Mouse (Mus musculus) lung, postnatal 0 days (tissue): ENCODE data around the gene Nos1. TPM values are rescaled to one million over a fixed set of nuclear protein-coding genes. Genes with fewer than 3 reads are reported as not detected.

Source experiments
- ATAC-seq: fragments of 200-750 bp; cut with Nextera tagmentation; 2 replicates; pipeline ENCODE4 v1.8.0; 2017; ENCODE audit warnings: moderate library complexity
- DNase-seq: peaks from one replicate; pipeline ENCODE4 v3.0.0-alpha.2; 2016; ENCODE audit warnings: low spot score
- H3K27ac ChIP-seq: fragments of 300-500 bp; sonication (generic); 2 replicates; pipeline ENCODE4 v1.5.1; 2014; ENCODE audit warnings: antibody characterized with exemption, mild to moderate bottlenecking, low read length, mixed read lengths
- H3K27me3 ChIP-seq: fragments of 300-500 bp; sonication (generic); replicated peaks from 2 replicates; pipeline ENCODE4 v1.6.1; 2014; ENCODE audit warnings: low read length, mixed read lengths; ENCODE audit not compliant: insufficient read depth
- H3K36me3 ChIP-seq: fragments of 300-500 bp; sonication (generic); 2 replicates; pipeline ENCODE4 v1.6.1; 2014; ENCODE audit warnings: low read length, mixed read lengths; ENCODE audit not compliant: insufficient read depth
- H3K4me1 ChIP-seq: fragments of 300-500 bp; sonication (generic); 2 replicates; pipeline ENCODE4 v1.6.1; 2014; ENCODE audit warnings: antibody characterized with exemption, low read depth, low read length, mixed read lengths; ENCODE audit not compliant: insufficient read depth
- H3K4me2 ChIP-seq: fragments of 300-500 bp; sonication (generic); replicated peaks from 2 replicates; pipeline ENCODE4 v1.6.1; 2014; ENCODE audit warnings: low read depth, mild to moderate bottlenecking, low read length, moderate library complexity, mixed read lengths
- H3K4me3 ChIP-seq: fragments of 300-500 bp; sonication (generic); 2 replicates; pipeline ENCODE4 v1.5.1; 2014; ENCODE audit warnings: low read depth, low read length
- H3K9ac ChIP-seq: fragments of 300-500 bp; sonication (generic); replicated peaks from 2 replicates; pipeline ENCODE4 v1.6.1; 2014; ENCODE audit warnings: low read depth, mild to moderate bottlenecking
- H3K9me3 ChIP-seq: fragments of 300-500 bp; sonication (generic); 2 replicates; pipeline ENCODE4 v1.6.1; 2016; ENCODE audit warnings: low read length, mixed read lengths
- CTCF ChIP-seq: IDR thresholded peaks from 2 replicates; pipeline ENCODE4 v1.5.1; 2016; ENCODE audit warnings: antibody characterized with exemption, mild to moderate bottlenecking
- EP300 ChIP-seq: IDR thresholded peaks from 2 replicates; pipeline ENCODE4 v1.6.1; 2016; ENCODE audit warnings: antibody characterized with exemption, mild to moderate bottlenecking, control low read depth
- WGBS: fragments of 180-500 bp; shearing (Covaris S2); extraction: QIAGEN DNeasy Blood & Tissue Kit; methylation state at CpG from one replicate; pipeline ENCODE4 v1.1.7; 2014; 5-methylcytosine and 5-hydroxymethylcytosine counted together
- polyA plus RNA-seq: library from polyadenylated mRNA; unstranded; fragments of >200 nt; fragmentation: Nextera tagmentation; extraction: Ambion mirVana; gene quantifications from 2 replicates; pipeline ENCODE4 v1.2.1, GENCODE M21; 2015

The Nos1 gene
- polyA plus RNA-seq, 1 experiment from 2014 or later = 0.05 TPM

DNA sequence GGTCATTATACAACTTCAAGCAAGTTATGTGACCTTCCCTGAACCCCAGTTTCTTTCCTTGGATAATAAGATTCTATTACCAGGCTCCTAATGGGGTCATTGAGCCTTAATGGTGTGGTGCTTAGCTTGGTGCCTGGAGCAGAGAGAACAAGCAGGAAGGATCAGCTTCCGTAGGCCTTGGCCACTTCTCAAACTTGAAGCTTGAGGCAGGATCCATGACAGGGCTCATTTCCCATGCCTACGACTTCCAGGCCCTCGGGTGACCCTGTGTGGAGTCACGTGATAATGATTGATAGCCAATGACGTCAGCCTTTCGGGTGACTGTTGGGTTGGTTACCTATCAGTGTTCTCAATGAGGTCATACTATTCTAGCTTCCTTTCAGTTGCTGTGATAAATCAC lies 46.5 kb downstream of the Nos1 start:
- DNase-seq = no peak

DNA sequence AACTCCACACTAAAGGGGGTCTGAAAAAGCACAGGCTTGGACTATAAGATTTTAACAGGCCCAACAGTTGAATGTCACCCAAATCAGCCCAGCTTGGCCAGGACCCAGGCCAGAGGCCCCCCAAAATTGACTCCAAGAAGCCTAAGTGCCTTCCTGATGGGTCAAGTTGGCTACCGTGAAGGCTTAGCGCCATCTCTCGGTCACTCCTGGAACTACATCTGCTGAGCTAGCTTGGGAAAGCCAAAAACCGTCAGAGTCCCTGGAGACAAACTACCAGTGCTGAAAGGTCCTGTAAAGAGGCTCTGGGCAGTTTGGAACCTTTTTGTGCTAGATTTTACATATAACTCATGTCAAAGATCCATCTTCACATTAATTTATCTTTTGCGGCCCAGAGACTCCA lies 56.1 kb downstream of the Nos1 start:
- WGBS = 6% methylated on average over 5 of the region's 5 CpGs
- Histone ChIP-seq H3K27ac (no peak overlapping the region), H3K4me1 (no peaks in the 10 kb centered on the region), H3K36me3 (no peaks in the 10 kb centered on the region), H3K9me3 (no peaks in the 10 kb centered on the region), H3K4me3 (no peak overlapping the region), H3K9ac (no peak overlapping the region), H3K4me2 (no peak overlapping the region), H3K27me3 (peaks cover 9% of the 10 kb centered on the region)
- TF ChIP-seq EP300 (no peak), CTCF (peak; percentile 92)
- DNase-seq = peak; percentile 50
- no peak for ATAC-seq

More for the DNA sequence above, 46.5 kb downstream of the Nos1 start:
- Histone ChIP-seq H3K27me3 (no peaks in the 10 kb centered on the region), H3K4me3 (no peak overlapping the region), H3K36me3 (no peaks in the 10 kb centered on the region), H3K27ac (no peak overlapping the region), H3K4me2 (no peak overlapping the region), H3K4me1 (no peaks in the 10 kb centered on the region), H3K9me3 (no peaks in the 10 kb centered on the region), H3K9ac (no peak overlapping the region)
- ATAC-seq = no peak
- TF ChIP-seq EP300 (no peak), CTCF (no peak)
- WGBS = 62% methylated on average over 6 of the region's 6 CpGs

DNA sequence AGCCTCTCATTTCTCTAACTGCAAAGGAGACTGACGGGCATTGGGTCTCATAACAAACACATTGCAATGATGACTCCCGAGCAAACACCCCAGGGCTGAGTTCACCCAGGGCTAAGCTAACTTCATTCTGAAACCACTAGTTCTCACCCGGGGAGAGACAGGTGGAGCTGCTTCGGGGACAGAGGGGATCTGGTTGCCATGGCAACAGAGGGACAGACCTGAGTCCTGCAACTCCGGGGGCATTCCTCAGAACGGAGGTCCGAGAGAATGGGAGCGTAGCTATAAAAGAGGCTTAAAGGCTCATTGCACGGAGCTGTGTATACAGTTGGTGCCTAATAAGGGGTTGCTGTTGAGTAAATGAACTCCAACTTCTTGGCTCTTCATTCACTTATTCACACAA lies 56.9 kb downstream of the Nos1 start:
- no peak overlapping the region for H3K4me2 ChIP-seq
- H3K4me1 ChIP-seq = no peaks in the 10 kb centered on the region
- ATAC-seq (no peak), DNase-seq (no peak)
- no peak overlapping the region for H3K4me3 ChIP-seq
- H3K9me3 ChIP-seq = no peaks in the 10 kb centered on the region
- TF ChIP-seq CTCF (no peak), EP300 (no peak)
- H3K27me3 ChIP-seq = peaks cover 17% of the 10 kb centered on the region
- WGBS = 22% methylated on average over 9 of the region's 9 CpGs
- no peaks in the 10 kb centered on the region for H3K36me3 ChIP-seq
- H3K27ac ChIP-seq = no peak overlapping the region
- H3K9ac ChIP-seq = no peak overlapping the region

DNA sequence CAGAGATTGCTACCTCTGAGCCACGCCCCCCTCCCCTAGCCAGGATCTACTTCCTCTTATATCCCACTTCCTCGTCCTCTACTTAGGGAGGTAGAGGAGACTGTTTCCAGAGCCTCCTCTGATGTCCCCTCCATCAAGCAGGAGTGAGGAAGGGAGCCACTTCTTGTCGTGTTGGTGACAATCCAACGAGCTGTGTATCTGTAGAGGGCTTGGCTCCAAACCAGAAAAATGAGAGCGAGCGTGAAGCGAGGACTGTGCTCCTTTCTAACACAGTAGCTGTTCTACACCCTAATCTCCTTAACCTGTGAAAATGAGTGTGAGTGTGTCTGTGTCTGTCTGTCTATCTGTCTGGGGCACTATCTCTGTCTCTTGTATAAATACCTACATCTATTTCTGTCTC lies 58.7 kb downstream of the Nos1 start:
- TF ChIP-seq EP300 (no peak), CTCF (no peak)
- Histone ChIP-seq H3K27ac (no peak overlapping the region), H3K4me3 (no peak overlapping the region), H3K9ac (no peak overlapping the region), H3K4me1 (no peaks in the 10 kb centered on the region), H3K4me2 (no peak overlapping the region), H3K27me3 (peaks cover 28% of the 10 kb centered on the region), H3K9me3 (no peaks in the 10 kb centered on the region), H3K36me3 (no peaks in the 10 kb centered on the region)
- WGBS = 53% methylated on average over 7 of the region's 7 CpGs
- ATAC-seq (no peak), DNase-seq (no peak)

DNA sequence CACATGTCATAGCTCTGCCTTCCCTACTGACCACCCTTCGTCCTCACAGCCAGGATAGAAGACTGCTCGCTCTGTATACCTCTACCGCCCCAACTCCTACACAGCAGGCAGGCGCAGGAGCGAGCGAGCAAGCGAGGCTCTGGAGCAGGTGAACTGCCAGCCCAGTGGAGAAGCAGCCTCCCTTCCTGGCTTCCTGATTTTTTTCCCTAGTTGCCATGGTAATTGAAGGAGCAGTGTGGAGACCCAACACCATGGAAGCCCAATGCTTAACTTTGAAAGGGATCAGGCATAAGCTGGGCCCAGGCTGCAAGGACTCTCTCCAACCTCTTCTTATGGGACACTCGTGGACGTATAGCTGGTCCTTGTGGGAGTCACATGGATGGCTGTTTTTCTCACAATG lies 59.4 kb downstream of the Nos1 start:
- Histone ChIP-seq H3K4me1 (no peaks in the 10 kb centered on the region), H3K9ac (no peak overlapping the region), H3K9me3 (no peaks in the 10 kb centered on the region), H3K4me2 (no peak overlapping the region), H3K27ac (no peak overlapping the region), H3K36me3 (no peaks in the 10 kb centered on the region), H3K4me3 (no peak overlapping the region), H3K27me3 (peaks cover 28% of the 10 kb centered on the region)
- DNase-seq (no peak), ATAC-seq (no peak)
- 39% methylated on average over 9 of the region's 9 CpGs for WGBS
- no peak for TF ChIP-seq EP300
- TF ChIP-seq CTCF = no peak

DNA sequence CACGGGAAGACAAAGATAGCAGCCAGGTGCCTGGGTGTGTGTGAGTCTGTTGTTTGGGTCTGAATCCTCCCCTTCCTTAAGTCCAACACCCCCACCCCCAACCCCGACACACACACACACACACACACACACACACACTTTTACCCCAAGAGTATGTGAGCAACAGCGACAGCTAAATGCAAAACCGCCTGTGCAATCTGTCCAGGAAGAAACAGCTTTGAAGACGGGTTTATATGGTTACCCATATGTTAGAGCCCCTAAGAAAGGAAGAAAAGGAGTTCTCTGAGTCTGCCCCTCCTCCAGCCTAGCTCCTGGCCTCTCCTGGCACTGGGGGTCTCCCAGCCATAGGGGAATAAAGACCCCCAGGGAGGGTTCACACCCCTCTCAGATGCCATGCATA lies 60.2 kb downstream of the Nos1 start:
- H3K4me2 ChIP-seq = no peak overlapping the region
- DNase-seq (no peak), ATAC-seq (no peak)
- TF ChIP-seq CTCF (no peak), EP300 (no peak)
- H3K9ac ChIP-seq = no peak overlapping the region
- 40% methylated on average over 5 of the region's 5 CpGs for WGBS
- no peak overlapping the region for H3K27ac ChIP-seq
- no peaks in the 10 kb centered on the region for H3K4me1 ChIP-seq
- H3K4me3 ChIP-seq = no peak overlapping the region
- H3K36me3 ChIP-seq = no peaks in the 10 kb centered on the region
- peaks cover 28% of the 10 kb centered on the region for H3K27me3 ChIP-seq
- H3K9me3 ChIP-seq = no peaks in the 10 kb centered on the region

DNA sequence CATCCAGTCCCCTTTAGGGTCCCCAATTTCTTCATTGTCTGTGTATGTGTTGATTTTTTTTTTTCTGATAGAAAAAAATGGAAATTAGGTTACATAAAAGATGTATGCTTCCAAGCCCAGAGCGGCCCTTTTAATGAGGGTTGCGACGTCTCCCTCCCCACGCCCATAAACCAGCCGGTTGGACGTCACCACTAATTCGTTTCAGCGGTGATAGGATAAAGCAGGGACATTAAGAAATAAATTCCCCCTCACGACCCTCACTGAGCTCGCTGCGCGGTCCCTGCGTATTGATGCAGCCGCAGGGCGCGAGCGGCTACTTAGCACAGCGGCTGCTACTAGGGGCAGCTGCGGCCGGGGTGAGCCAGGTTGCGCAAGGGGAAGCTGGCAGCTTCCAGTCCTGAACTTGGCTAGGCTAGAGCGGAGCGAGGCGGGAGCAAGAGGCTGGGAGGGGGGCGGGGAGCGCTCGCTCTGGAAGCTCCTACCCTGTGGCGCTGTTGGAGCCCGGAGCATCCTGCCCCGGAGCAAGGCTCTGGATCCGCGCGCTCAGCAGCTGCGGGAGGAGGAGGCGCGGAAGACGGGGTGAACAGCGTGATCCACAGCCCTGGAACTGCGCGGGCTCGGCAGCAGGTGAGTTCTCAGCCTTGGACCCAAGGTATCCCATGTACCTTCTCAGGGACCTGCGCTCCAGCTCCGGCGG lies 61.0 kb downstream of the Nos1 start:
- no peak overlapping the region for H3K4me2 ChIP-seq
- no peak overlapping the region for H3K27ac ChIP-seq
- H3K9ac ChIP-seq = no peak overlapping the region
- no peaks in the 10 kb centered on the region for H3K4me1 ChIP-seq
- H3K27me3 ChIP-seq = peaks cover 28% of the 10 kb centered on the region
- H3K4me3 ChIP-seq = no peak overlapping the region; the same call in 1 of the 2 replicates
- peak; percentile 44 for DNase-seq
- no peaks in the 10 kb centered on the region for H3K9me3 ChIP-seq
- TF ChIP-seq EP300 (no peak), CTCF (no peak)
- no peaks in the 10 kb centered on the region for H3K36me3 ChIP-seq
- ATAC-seq = peak; percentile 57
- WGBS = under 1% methylated on average over 34 of the region's 44 CpGs
